Mouse (Mus musculus): Measurements from ENCODE around the gene Resp18. TPM values are rescaled to one million over a fixed set of nuclear protein-coding genes. Genes with fewer than 3 reads are reported as not detected.

The Resp18 gene
- polyA plus RNA-seq, 1 experiment from 2014 or later, result not detected

DNA sequence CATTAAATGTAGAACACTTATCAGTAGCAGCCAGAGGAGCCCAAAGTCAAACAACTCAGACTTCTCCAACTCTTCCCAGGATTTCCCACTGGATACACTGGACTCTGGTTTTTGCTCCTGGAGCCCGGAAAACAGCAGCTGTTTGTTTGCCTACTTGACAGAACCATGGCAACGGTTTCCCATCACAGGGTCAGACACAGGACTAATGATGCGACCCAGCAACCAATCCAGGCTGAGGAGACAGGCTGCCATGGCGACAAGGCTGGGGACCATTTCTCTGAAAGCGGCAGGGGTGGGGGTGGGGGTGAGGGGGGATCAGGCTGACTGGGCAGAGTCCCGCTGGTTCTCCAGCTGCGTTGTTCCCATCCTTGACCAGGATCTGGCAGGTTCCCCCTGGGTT lies 11.2 kb upstream of the Resp18 start:
- Histone ChIP-seq H3K27ac (ENCODE audit: low read depth, low read length) (no peak overlapping the region), H3K9me3 (ENCODE audit: control insufficient read depth, low read length) (no peaks in the 10 kb centered on the region), H3K36me3 (ENCODE audit: control insufficient read depth, insufficient read depth, low read length) (no peaks in the 10 kb centered on the region), H3K4me3 (ENCODE audit: low read length) (no peak overlapping the region), H3K4me1 (ENCODE audit: control insufficient read depth, insufficient read depth, low read length) (peaks cover 15% of the 10 kb centered on the region; the same call in 1 of the 2 replicates), H3K4me2 (replicated peaks; ENCODE audit: low read depth, low read length) (no peak overlapping the region), H3K9ac (ENCODE audit: low read depth, low read length) (no peak overlapping the region), H3K27me3 (ENCODE audit: control insufficient read depth, insufficient read depth, low read length) (no peaks in the 10 kb centered on the region)
- ATAC-seq (ENCODE audit: low FRiP score, low TSS enrichment), result no peak
- WGBS, result 9% methylated on average over 7 of the region's 7 CpGs

GRCm38 (mm10) chr1:75284911-75285310 lies 6.7 kb upstream of the Resp18 start:
- WGBS, result 87% methylated on average over 7 of the region's 7 CpGs

DNA sequence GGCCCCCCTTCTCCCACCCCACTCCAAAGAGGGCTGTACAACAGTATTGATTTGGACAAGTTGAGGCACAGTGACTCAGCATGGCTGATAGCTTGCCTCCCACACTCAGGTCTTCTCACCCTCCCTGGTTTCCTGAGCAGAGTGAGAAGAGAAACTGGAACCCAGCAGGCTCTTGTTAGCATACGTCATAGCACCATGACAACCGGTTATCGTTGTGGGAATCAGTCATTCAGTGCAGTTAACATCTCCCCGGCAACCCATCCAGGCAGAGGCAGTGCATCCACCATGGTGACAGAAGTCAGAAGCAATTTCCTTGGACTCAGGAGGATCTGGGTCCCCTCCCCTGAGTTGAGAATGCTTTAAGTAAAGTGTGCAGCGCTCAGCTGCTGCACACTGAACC lies 4.8 kb upstream of the Resp18 start:
- Histone ChIP-seq H3K36me3 (ENCODE audit: control insufficient read depth, insufficient read depth, low read length) (no peaks in the 10 kb centered on the region), H3K27me3 (ENCODE audit: control insufficient read depth, insufficient read depth, low read length) (peaks cover 6% of the 10 kb centered on the region; the same call in 1 of the 2 replicates), H3K9me3 (ENCODE audit: control insufficient read depth, low read length) (no peaks in the 10 kb centered on the region), H3K27ac (ENCODE audit: low read depth, low read length) (no peak overlapping the region), H3K4me1 (ENCODE audit: control insufficient read depth, insufficient read depth, low read length) (no peaks in the 10 kb centered on the region), H3K4me2 (replicated peaks; ENCODE audit: low read depth, low read length) (no peak overlapping the region), H3K9ac (ENCODE audit: low read depth, low read length) (no peak overlapping the region), H3K4me3 (ENCODE audit: low read length) (no peak overlapping the region)
- ATAC-seq (ENCODE audit: low FRiP score, low TSS enrichment), result no peak
- 82% methylated on average over 5 of the region's 5 CpGs for WGBS

More at GRCm38 (mm10) chr1:75284911-75285310, 6.7 kb upstream of the Resp18 start:
- Histone ChIP-seq H3K4me2 (replicated peaks; ENCODE audit: low read depth, low read length) (no peak overlapping the region), H3K4me1 (ENCODE audit: control insufficient read depth, insufficient read depth, low read length) (0 out of 2 replicates have a peak, but pooled peaks cover 3% of the 10 kb centered on the region), H3K27me3 (ENCODE audit: control insufficient read depth, insufficient read depth, low read length) (no peaks in the 10 kb centered on the region), H3K27ac (ENCODE audit: low read depth, low read length) (no peak overlapping the region), H3K9me3 (ENCODE audit: control insufficient read depth, low read length) (no peaks in the 10 kb centered on the region), H3K4me3 (ENCODE audit: low read length) (no peak overlapping the region), H3K36me3 (ENCODE audit: control insufficient read depth, insufficient read depth, low read length) (no peaks in the 10 kb centered on the region), H3K9ac (ENCODE audit: low read depth, low read length) (no peak overlapping the region)
- no peak for ATAC-seq (ENCODE audit: low FRiP score, low TSS enrichment)

- no peak overlapping the region for H3K9ac ChIP-seq (ENCODE audit: low read depth, low read length)
- H3K9me3 ChIP-seq (ENCODE audit: control insufficient read depth, low read length), result no peaks in the 10 kb centered on the region
- no peak for ATAC-seq (ENCODE audit: low FRiP score, low TSS enrichment)
- H3K4me2 ChIP-seq (replicated peaks; ENCODE audit: low read depth, low read length), result no peak overlapping the region
- H3K27ac ChIP-seq (ENCODE audit: low read depth, low read length), result no peak overlapping the region
- H3K4me1 ChIP-seq (ENCODE audit: control insufficient read depth, insufficient read depth, low read length), result no peaks in the 10 kb centered on the region
- H3K27me3 ChIP-seq (ENCODE audit: control insufficient read depth, insufficient read depth, low read length), result peaks cover 14% of the 10 kb centered on the region; the same call in 1 of the 2 replicates
- 4% methylated on average over 23 of the region's 23 CpGs for WGBS
- H3K4me3 ChIP-seq (ENCODE audit: low read length), result no peak overlapping the region
- no peaks in the 10 kb centered on the region for H3K36me3 ChIP-seq (ENCODE audit: control insufficient read depth, insufficient read depth, low read length)
These were observed 723 bp downstream of the Resp18 start for GRCm38 (mm10) chr1:75277195-75278188.

GRCm38 (mm10) chr1:75264091-75264880 lies 13.9 kb downstream of the Resp18 start, which contains the start of gene Ptprn:
Gene Ptprn, minus strand, starts transcription at chr1:75264502.
- Histone ChIP-seq H3K27ac (ENCODE audit: low read depth, low read length) (no peak within 1 kb of the TSS), H3K9ac (ENCODE audit: low read depth, low read length) (no peak within 1 kb of the TSS), H3K9me3 (ENCODE audit: control insufficient read depth, low read length) (no peaks in the 10 kb centered on the region), H3K4me2 (replicated peaks; ENCODE audit: low read depth, low read length) (no peak within 1 kb of the TSS; the same call in 1 of the 2 replicates), H3K27me3 (ENCODE audit: control insufficient read depth, insufficient read depth, low read length) (peaks cover 35% of the 10 kb centered on the region), H3K36me3 (ENCODE audit: control insufficient read depth, insufficient read depth, low read length) (no peaks in the 10 kb centered on the region), H3K4me1 (ENCODE audit: control insufficient read depth, insufficient read depth, low read length) (no peaks in the 10 kb centered on the region), H3K4me3 (ENCODE audit: low read length) (peak within 1 kb of the TSS; percentile 16)
- WGBS, result 12% methylated on average over 28 of the region's 32 CpGs
- no peak for ATAC-seq (ENCODE audit: low FRiP score, low TSS enrichment)

DNA sequence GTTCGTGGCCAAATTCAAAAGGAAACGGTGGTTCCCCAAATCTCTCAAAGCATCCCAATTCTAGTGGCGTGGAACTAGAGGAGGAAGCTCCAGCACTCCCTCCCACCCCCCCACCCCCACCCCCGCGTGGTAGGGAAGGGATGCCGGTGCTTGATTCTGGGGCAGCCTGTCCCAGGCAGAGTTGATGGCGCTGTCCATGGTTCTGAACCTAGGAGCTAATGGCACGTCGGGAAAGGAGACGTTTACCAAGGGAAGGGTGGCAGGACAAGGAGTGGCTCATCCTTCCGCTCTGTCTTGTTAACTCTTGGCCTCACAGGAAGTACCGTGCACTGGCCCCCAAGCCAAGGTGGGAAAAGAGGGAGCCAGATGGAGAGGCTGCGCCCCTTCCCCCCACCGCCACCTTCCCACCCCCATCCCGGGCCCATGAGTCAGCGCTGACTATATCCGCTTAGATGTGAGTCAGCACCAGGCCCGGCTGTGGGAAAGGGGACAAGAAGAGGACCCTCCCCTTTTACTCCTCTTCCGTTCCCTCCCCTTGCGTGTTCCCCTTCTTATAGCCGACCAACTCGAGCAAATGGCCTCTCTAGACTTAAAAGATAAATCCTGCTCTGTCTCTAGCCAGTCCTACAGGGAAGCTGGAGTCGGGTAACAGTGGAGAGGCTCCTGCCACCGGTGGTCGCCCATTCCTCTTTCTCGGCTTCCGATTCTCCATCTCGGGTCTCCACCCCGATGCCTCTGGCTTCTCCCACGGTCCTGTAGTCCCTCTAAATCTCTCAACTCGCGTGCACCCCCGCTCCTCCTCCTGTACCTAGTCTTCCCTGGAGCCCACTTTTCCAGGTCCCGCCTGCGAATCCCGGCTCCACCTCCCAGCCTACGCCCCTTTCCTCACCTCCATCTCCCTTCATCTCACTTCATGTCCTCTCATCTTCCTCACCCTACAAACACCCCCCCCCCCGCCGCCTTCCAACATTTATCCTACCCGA lies 15.0 kb downstream of the Resp18 start:
- H3K4me3 ChIP-seq (ENCODE audit: low read length), result peak overlapping the region; percentile 16
- H3K9ac ChIP-seq (ENCODE audit: low read depth, low read length), result no peak overlapping the region
- WGBS, result 1% methylated on average over 40 of the region's 40 CpGs
- H3K4me1 ChIP-seq (ENCODE audit: control insufficient read depth, insufficient read depth, low read length), result no peaks in the 10 kb centered on the region
- no peak overlapping the region; the same call in 1 of the 2 replicates for H3K4me2 ChIP-seq (replicated peaks; ENCODE audit: low read depth, low read length)
- H3K36me3 ChIP-seq (ENCODE audit: control insufficient read depth, insufficient read depth, low read length), result no peaks in the 10 kb centered on the region
- H3K9me3 ChIP-seq (ENCODE audit: control insufficient read depth, low read length), result no peaks in the 10 kb centered on the region
- peaks cover 31% of the 10 kb centered on the region for H3K27me3 ChIP-seq (ENCODE audit: control insufficient read depth, insufficient read depth, low read length)
- H3K27ac ChIP-seq (ENCODE audit: low read depth, low read length), result no peak overlapping the region
- ATAC-seq (ENCODE audit: low FRiP score, low TSS enrichment), result peak; percentile 49

DNA sequence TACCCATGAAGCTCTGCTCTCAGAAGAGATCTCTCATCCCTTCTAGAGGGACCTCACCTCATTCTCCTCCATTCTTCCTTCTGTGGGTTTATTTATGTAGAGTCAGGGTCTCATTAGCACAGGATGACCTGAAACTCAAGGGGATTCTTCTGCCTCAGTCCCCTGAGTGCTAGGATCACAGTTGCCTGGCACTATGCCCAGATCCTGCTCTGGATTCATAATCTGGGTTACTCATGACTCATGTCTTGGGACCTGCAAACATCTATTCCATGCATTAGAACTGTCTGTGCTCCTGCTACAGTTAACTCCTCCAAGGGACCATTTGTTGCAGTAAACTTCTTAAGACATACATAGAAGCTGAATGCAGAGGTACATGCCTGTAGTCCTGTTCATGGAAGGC lies 16.9 kb downstream of the Resp18 start:
- Histone ChIP-seq H3K9ac (ENCODE audit: low read depth, low read length) (no peak overlapping the region), H3K4me1 (ENCODE audit: control insufficient read depth, insufficient read depth, low read length) (no peaks in the 10 kb centered on the region), H3K27ac (ENCODE audit: low read depth, low read length) (no peak overlapping the region), H3K27me3 (ENCODE audit: control insufficient read depth, insufficient read depth, low read length) (peaks cover 31% of the 10 kb centered on the region), H3K4me2 (replicated peaks; ENCODE audit: low read depth, low read length) (no peak overlapping the region), H3K36me3 (ENCODE audit: control insufficient read depth, insufficient read depth, low read length) (no peaks in the 10 kb centered on the region), H3K9me3 (ENCODE audit: control insufficient read depth, low read length) (no peaks in the 10 kb centered on the region), H3K4me3 (ENCODE audit: low read length) (no peak overlapping the region)
- ATAC-seq (ENCODE audit: low FRiP score, low TSS enrichment), result no peak

GRCm38 (mm10) chr1:75255516-75256046 lies 22.6 kb downstream of the Resp18 start:
- Histone ChIP-seq H3K27me3 (ENCODE audit: control insufficient read depth, insufficient read depth, low read length) (no peaks in the 10 kb centered on the region), H3K4me2 (replicated peaks; ENCODE audit: low read depth, low read length) (no peak overlapping the region), H3K4me3 (ENCODE audit: low read length) (no peak overlapping the region), H3K9ac (ENCODE audit: low read depth, low read length) (no peak overlapping the region), H3K27ac (ENCODE audit: low read depth, low read length) (no peak overlapping the region), H3K9me3 (ENCODE audit: control insufficient read depth, low read length) (no peaks in the 10 kb centered on the region), H3K4me1 (ENCODE audit: control insufficient read depth, insufficient read depth, low read length) (peaks cover 4% of the 10 kb centered on the region), H3K36me3 (ENCODE audit: control insufficient read depth, insufficient read depth, low read length) (no peaks in the 10 kb centered on the region)
- 62% methylated on average over 10 of the region's 10 CpGs for WGBS
- no peak for ATAC-seq (ENCODE audit: low FRiP score, low TSS enrichment)

All from kidney, embryonic 14.5 days (tissue).